ENCODE assay signal across 9 mouse cellular contexts in the genomic region with DNA sequence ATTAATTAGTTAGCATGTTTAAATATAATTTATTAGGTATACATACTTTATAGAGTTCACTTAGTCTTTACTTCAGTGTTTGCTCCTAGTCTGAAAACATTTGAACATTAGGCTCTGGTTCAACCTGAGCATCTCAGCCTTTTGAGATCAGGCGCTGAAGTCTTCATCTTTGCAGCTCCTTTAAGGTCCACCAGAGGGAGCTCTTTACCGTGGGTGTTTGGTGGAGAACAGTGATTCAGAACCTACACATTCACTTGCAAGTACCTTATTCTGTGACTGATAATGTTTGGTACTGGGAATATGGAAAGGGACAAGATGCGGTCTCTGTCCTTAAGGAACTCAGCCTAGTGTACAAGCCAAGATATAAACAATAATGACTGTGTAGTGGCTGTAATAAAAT. TPM values are rescaled to one million over a fixed set of nuclear protein-coding genes. Genes with fewer than 3 reads are reported as not detected.
A peak's percentile ranks its signal among the peaks of the same experiment; 100 is the strongest.
DNase-seq lines count a peak whose midpoint lies in the region; ATAC-seq and TF ChIP-seq lines count a peak whose summit lies in the region.
"Had no signal": no experiment of that assay in that cellular context is flagged by ENCODE, and none has a peak within 500 bp of the region (broad histone marks: within the 10 kb centered on the region; RNA-seq: fewer than 3 reads in every experiment).

No protein-coding gene starts in this region.

- no peak overlapping the region for H3K9ac ChIP-seq in hindbrain, embryonic 14.5 days
- H3K9ac ChIP-seq in hindbrain, embryonic 12.5 days = no peak overlapping the region

- TF ChIP-seq CTCF in E14TG2a.4 (conservative IDR thresholded peaks at IDR 0.05; ENCODE audit: low read length) = peak; percentile 48
- TF ChIP-seq CTCF in bone marrow, adult 2 months (IDR thresholded peaks at IDR 0.05; ENCODE audit: control insufficient read depth, insufficient read depth, low read length) = peak; percentile 55

- no peak overlapping the region for H3K4me3 ChIP-seq in hindbrain, embryonic 14.5 days (replicated peaks; ENCODE audit: low read length)
- no peak overlapping the region for H3K4me3 ChIP-seq in hindbrain, embryonic 12.5 days
- no peak overlapping the region for H3K4me3 ChIP-seq in E14TG2a.4 (replicated peaks; ENCODE audit: low read length)
- H3K4me3 ChIP-seq in bone marrow, adult 2 months (replicated peaks; ENCODE audit: control insufficient read depth, low read depth, low read length) = no peak overlapping the region
- H3K4me3 ChIP-seq: megakaryocyte, embryonic 14.5 days had no signal

- H3K4me2 ChIP-seq in hindbrain, embryonic 14.5 days (replicated peaks) = no peak overlapping the region
- no peak overlapping the region for H3K4me2 ChIP-seq in hindbrain, embryonic 12.5 days (replicated peaks)

- H3K36me3 ChIP-seq in hindbrain, embryonic 14.5 days (replicated peaks; ENCODE audit: control insufficient read depth, insufficient read depth) = no peaks in the 10 kb centered on the region
- H3K36me3 ChIP-seq in hindbrain, embryonic 12.5 days = no peaks in the 10 kb centered on the region
- no peaks in the 10 kb centered on the region for H3K36me3 ChIP-seq in E14TG2a.4 (ENCODE audit: insufficient read depth, low read length)

- peak; percentile 86 for DNase-seq in hindbrain, embryonic 14.5 days (ENCODE audit: low spot score)
- DNase-seq in layer of hippocampus, adult 9-11 months = peak; percentile 24
- DNase-seq in yolk sac, embryonic 10.5 days (ENCODE audit: low spot score) = peak; percentile 45

- H3K9me3 ChIP-seq in hindbrain, embryonic 14.5 days (ENCODE audit: control insufficient read depth, low read length) = no peaks in the 10 kb centered on the region
- H3K9me3 ChIP-seq in hindbrain, embryonic 12.5 days (replicated peaks) = no peaks in the 10 kb centered on the region
- no peaks in the 10 kb centered on the region for H3K9me3 ChIP-seq in E14TG2a.4 (ENCODE audit: low read length)
- H3K9me3 ChIP-seq: megakaryocyte, embryonic 14.5 days had no signal

- TF ChIP-seq POLR2A in bone marrow, adult 2 months (IDR thresholded peaks at IDR 0.05; ENCODE audit: borderline replicate concordance, control insufficient read depth, low read depth, low read length) = no peak

- H3K27ac ChIP-seq in hindbrain, embryonic 14.5 days = no peak overlapping the region
- H3K27ac ChIP-seq in hindbrain, embryonic 12.5 days = no peak overlapping the region
- H3K27ac ChIP-seq in bone marrow, adult 2 months (ENCODE audit: control insufficient read depth, insufficient read depth, low read depth, low read length, poor library complexity) = no peak overlapping the region

- WGBS in hindbrain, embryonic 14.5 days = 17% methylated on average over 3 of the region's 3 CpGs
- 20% methylated on average over 3 of the region's 3 CpGs for WGBS in hindbrain, embryonic 12.5 days
- 4% methylated on average over 3 of the region's 3 CpGs for WGBS in bone marrow, adult 2 months

- no peak for ATAC-seq in hindbrain, embryonic 14.5 days (ENCODE audit: low FRiP score)
- ATAC-seq in hindbrain, embryonic 12.5 days (ENCODE audit: low FRiP score) = no peak
- 0 out of 2 replicates have a peak, but pooled peaks have one; percentile 76 for ATAC-seq in erythroblast, adult 5-6 weeks (replicated peaks; ENCODE audit: low FRiP score, poor library complexity, severe bottlenecking)
- ATAC-seq in monocyte, adult 5-6 weeks (replicated peaks; ENCODE audit: insufficient number of reproducible peaks, low FRiP score, low TSS enrichment, poor library complexity, severe bottlenecking) = peak; percentile 89

- peaks cover 2% of the 10 kb centered on the region; the same call in 1 of the 2 replicates for H3K27me3 ChIP-seq in hindbrain, embryonic 14.5 days (ENCODE audit: control insufficient read depth, insufficient read depth, low read length)
- no peaks in the 10 kb centered on the region for H3K27me3 ChIP-seq in hindbrain, embryonic 12.5 days
- peaks cover 9% of the 10 kb centered on the region; the same call in 1 of the 2 replicates for H3K27me3 ChIP-seq in E14TG2a.4 (ENCODE audit: insufficient read depth, low read length)

- H3K4me1 ChIP-seq in hindbrain, embryonic 14.5 days (replicated peaks; ENCODE audit: control insufficient read depth, insufficient read depth, low read length) = no peaks in the 10 kb centered on the region
- H3K4me1 ChIP-seq in hindbrain, embryonic 12.5 days = no peaks in the 10 kb centered on the region
- no peaks in the 10 kb centered on the region for H3K4me1 ChIP-seq in E14TG2a.4 (replicated peaks; ENCODE audit: low read depth, low read length)
- no peaks in the 10 kb centered on the region for H3K4me1 ChIP-seq in bone marrow, adult 2 months (ENCODE audit: control insufficient read depth, insufficient read depth, low read length)
- H3K4me1 ChIP-seq: megakaryocyte, embryonic 14.5 days had no signal

RNA-seq across cellular contexts. Expression of a gene that starts 13.4 kb away (rescaled TPM):
- 0.20 and 0.22 TPM in 2 replicates for polyA plus RNA-seq in hindbrain, embryonic 14.5 days (2014; fragmentation: Nextera tagmentation; extraction: Ambion mirVana)
- 0.22 TPM in 1 of 2 replicates, not detected in the other for polyA plus RNA-seq in hindbrain, embryonic 12.5 days (2016; fragmentation: Nextera tagmentation; extraction: Ambion mirVana)
- polyA plus RNA-seq in bone marrow, adult 2 months (2011; ENCODE audit: insufficient read depth, insufficient read length, low replicate concordance, missing spikeins) = 1.8 and 4.8 TPM in 2 replicates
- not detected in 2 replicates for total RNA-seq in erythroblast, adult 5-6 weeks (2015; ENCODE audit: low replicate concordance)
- 0.43 TPM in 1 of 2 replicates, not detected in the other for total RNA-seq in erythroblast, adult 5-6 weeks (2017; ENCODE audit: low replicate concordance)
- 0.32 to 1.6 TPM (median 0.76 TPM) in 3 replicates for total RNA-seq in monocyte, adult 5-6 weeks (2017)

RNA-seq across cellular contexts. Expression of a gene that starts 16.8 kb away (rescaled TPM):
- polyA plus RNA-seq in hindbrain, embryonic 14.5 days (2014; fragmentation: Nextera tagmentation; extraction: Ambion mirVana) = 0.44 and 0.90 TPM in 2 replicates
- 5.6 and 7.0 TPM in 2 replicates for polyA plus RNA-seq in hindbrain, embryonic 12.5 days (2016; fragmentation: Nextera tagmentation; extraction: Ambion mirVana)
- 2.2 TPM in 1 of 2 replicates, not detected in the other for polyA plus RNA-seq in bone marrow, adult 2 months (2011; ENCODE audit: insufficient read depth, insufficient read length, low replicate concordance, missing spikeins)
- not detected in 2 replicates for total RNA-seq in erythroblast, adult 5-6 weeks (2015; ENCODE audit: low replicate concordance)
- not detected in 2 replicates for total RNA-seq in erythroblast, adult 5-6 weeks (2017; ENCODE audit: low replicate concordance)
- not detected in 3 replicates for total RNA-seq in monocyte, adult 5-6 weeks (2017)

RNA-seq across cellular contexts. Expression of a gene that starts 32.2 kb away (rescaled TPM):
- polyA plus RNA-seq in hindbrain, embryonic 14.5 days (2014; fragmentation: Nextera tagmentation; extraction: Ambion mirVana) = 1.1 and 1.7 TPM in 2 replicates
- 2.1 and 2.5 TPM in 2 replicates for polyA plus RNA-seq in hindbrain, embryonic 12.5 days (2016; fragmentation: Nextera tagmentation; extraction: Ambion mirVana)
- 3.2 and 3.8 TPM in 2 replicates for polyA plus RNA-seq in bone marrow, adult 2 months (2011; ENCODE audit: insufficient read depth, insufficient read length, low replicate concordance, missing spikeins)
- 1.0 and 1.9 TPM in 2 replicates for total RNA-seq in erythroblast, adult 5-6 weeks (2015; ENCODE audit: low replicate concordance)
- 0.56 TPM in 1 of 2 replicates, not detected in the other for total RNA-seq in erythroblast, adult 5-6 weeks (2017; ENCODE audit: low replicate concordance)
- 5.0 to 6.5 TPM (median 5.9 TPM) in 3 replicates for total RNA-seq in monocyte, adult 5-6 weeks (2017)

RNA-seq across cellular contexts. Expression of a gene that starts 41.2 kb away (rescaled TPM):
- not detected in 2 replicates for polyA plus RNA-seq in hindbrain, embryonic 14.5 days (2014; fragmentation: Nextera tagmentation; extraction: Ambion mirVana)
- not detected in 2 replicates for polyA plus RNA-seq in hindbrain, embryonic 12.5 days (2016; fragmentation: Nextera tagmentation; extraction: Ambion mirVana)
- polyA plus RNA-seq in bone marrow, adult 2 months (2011; ENCODE audit: insufficient read depth, insufficient read length, low replicate concordance, missing spikeins) = 8.8 and 17.2 TPM in 2 replicates
- total RNA-seq in erythroblast, adult 5-6 weeks (2015; ENCODE audit: low replicate concordance) = not detected in 2 replicates
- not detected in 2 replicates for total RNA-seq in erythroblast, adult 5-6 weeks (2017; ENCODE audit: low replicate concordance)
- 3.0 to 5.9 TPM (median 3.4 TPM) in 3 replicates for total RNA-seq in monocyte, adult 5-6 weeks (2017)

RNA-seq across cellular contexts. Expression of a gene that starts 42.6 kb away (rescaled TPM):
- not detected in 2 replicates for polyA plus RNA-seq in hindbrain, embryonic 14.5 days (2014; fragmentation: Nextera tagmentation; extraction: Ambion mirVana)
- not detected in 2 replicates for polyA plus RNA-seq in hindbrain, embryonic 12.5 days (2016; fragmentation: Nextera tagmentation; extraction: Ambion mirVana)
- 5.4 and 7.0 TPM in 2 replicates for polyA plus RNA-seq in bone marrow, adult 2 months (2011; ENCODE audit: insufficient read depth, insufficient read length, low replicate concordance, missing spikeins)
- 6.9 TPM in 1 of 2 replicates, not detected in the other for total RNA-seq in erythroblast, adult 5-6 weeks (2015; ENCODE audit: low replicate concordance)
- total RNA-seq in erythroblast, adult 5-6 weeks (2017; ENCODE audit: low replicate concordance) = 0.98 and 6.6 TPM in 2 replicates
- 14.2 to 35.0 TPM (median 22.5 TPM) in 3 replicates for total RNA-seq in monocyte, adult 5-6 weeks (2017)

Comparison
In these comparisons a context has a peak if more than half of its experiments do, and no peak if none do; other contexts are left out.
1. ATAC-seq: peak in erythroblast, adult 5-6 weeks (single experiment) and monocyte, adult 5-6 weeks (single experiment); none in hindbrain, embryonic 14.5 days (single experiment) and hindbrain, embryonic 12.5 days (single experiment).
2. DNase-seq: peak in every context shown above with its lines; median percentile 86 in hindbrain, embryonic 14.5 days; 45 in yolk sac, embryonic 10.5 days; 24 in layer of hippocampus, adult 9-11 months.